Mouse (Mus musculus) C2C12 (cell line): Measurements from ENCODE around the gene Mcu. TPM values are rescaled to one million over a fixed set of nuclear protein-coding genes. Genes with fewer than 3 reads are reported as not detected.

Experiments
- H3K27me3 ChIP-seq: one replicate; pipeline ENCODE4 v1.6.1; 2011; ENCODE audit not compliant: control insufficient read depth, insufficient read depth, insufficient read length
- H3K36me3 ChIP-seq: one replicate; pipeline ENCODE4 v1.6.1; 2011; ENCODE audit not compliant: control insufficient read depth, insufficient read depth
- H3K4me3 ChIP-seq: one replicate; pipeline ENCODE4 v1.5.1; 2011; ENCODE audit warnings: mild to moderate bottlenecking, control low read depth; ENCODE audit not compliant: poor library complexity, insufficient read depth, severe bottlenecking
- H3K79me2 ChIP-seq: one replicate; pipeline ENCODE4 v1.6.1; 2011; ENCODE audit not compliant: control insufficient read depth, insufficient read depth
- H3K79me3 ChIP-seq: one replicate; pipeline ENCODE4 v1.6.1; 2011; ENCODE audit warnings: low read depth, control low read depth
- H3ac ChIP-seq: one replicate; pipeline ENCODE3; 2011; ENCODE audit warnings: low read depth; ENCODE audit not compliant: control insufficient read depth, insufficient read length
- CEBPB ChIP-seq: IDR thresholded peaks from one replicate; pipeline ENCODE4 v1.6.1; 2011; ENCODE audit warnings: low read depth, mild to moderate bottlenecking, control low read depth, moderate library complexity
- CTCF ChIP-seq: IDR thresholded peaks from one replicate; pipeline ENCODE4 v1.5.1; 2011; ENCODE audit not compliant: control insufficient read depth, insufficient read depth, insufficient read length
- FOSL1 ChIP-seq: IDR thresholded peaks from one replicate; pipeline ENCODE4 v1.8.0; 2011; ENCODE audit warnings: mild to moderate bottlenecking, low read length; ENCODE audit not compliant: poor library complexity, insufficient read depth, severe bottlenecking
- MAX ChIP-seq: IDR thresholded peaks from one replicate; pipeline ENCODE4 v1.6.1; 2011; ENCODE audit warnings: mild to moderate bottlenecking, control low read depth
- MYOD1 ChIP-seq: IDR thresholded peaks from one replicate; pipeline ENCODE4 v1.6.1; 2011; ENCODE audit warnings: low read depth; ENCODE audit not compliant: control insufficient read depth, insufficient read length
- MYOG ChIP-seq: IDR thresholded peaks from one replicate; pipeline ENCODE4 v1.6.1; 2011; ENCODE audit not compliant: control insufficient read depth, insufficient read length; ENCODE audit errors: extremely low read depth
- USF1 ChIP-seq: IDR thresholded peaks from one replicate; pipeline ENCODE4 v1.6.1; 2011; ENCODE audit warnings: low read depth, mild to moderate bottlenecking, control low read depth, moderate library complexity
- polyA plus RNA-seq: library from polyadenylated mRNA; unstranded; fragments of >200 nt; fragmentation: generic; extraction: Trizol; gene quantifications from one replicate; pipeline ENCODE4 v1.2.1, GENCODE M21; 2012; ENCODE audit warnings: missing spikeins

The Mcu gene
- polyA plus RNA-seq, 1 experiment, result 23.3 TPM

DNA sequence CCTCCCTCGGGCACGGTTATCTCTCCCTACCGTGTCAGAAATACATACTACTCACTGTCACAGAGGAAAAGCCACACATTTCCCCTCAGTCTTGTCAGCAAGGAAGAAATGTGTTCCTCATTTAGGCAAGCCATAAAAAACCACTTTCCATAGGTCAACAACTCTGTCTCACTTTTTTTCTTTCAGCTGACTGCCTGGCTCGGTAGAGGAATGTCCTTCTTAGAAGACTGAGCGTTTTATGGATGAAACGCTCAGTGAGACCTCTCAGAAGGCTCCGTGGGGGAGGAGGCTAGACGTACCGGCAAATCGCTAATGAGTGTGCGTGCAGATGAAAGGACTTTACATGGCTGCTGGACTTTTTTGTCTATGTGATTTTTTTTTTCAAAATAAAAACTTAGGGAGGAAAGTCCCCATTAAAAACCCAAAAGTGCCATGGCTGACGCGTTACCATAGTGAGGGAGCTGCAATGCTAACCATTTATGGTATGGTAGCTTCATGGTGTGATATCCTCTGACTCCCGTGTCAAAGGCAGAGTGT, 105.0 kb downstream of the Mcu start:
- H3K79me3 ChIP-seq, result peaks cover 27% of the 10 kb centered on the region
- no peak overlapping the region for H3ac ChIP-seq
- no peak overlapping the region for H3K4me3 ChIP-seq
- H3K27me3 ChIP-seq, result no peaks in the 10 kb centered on the region
- H3K79me2 ChIP-seq, result peaks cover 86% of the 10 kb centered on the region
- TF ChIP-seq MAX (no peak), MYOD1 (no peak), USF1 (no peak), CEBPB (no peak), MYOG (no peak), CTCF (no peak), FOSL1 (no peak)
- H3K36me3 ChIP-seq, result peaks cover 10% of the 10 kb centered on the region

GRCm38 (mm10) chr10:59510713-59511426, 105.6 kb downstream of the Mcu start:
- Histone ChIP-seq H3K4me3 (no peak overlapping the region), H3K79me3 (peaks cover 25% of the 10 kb centered on the region), H3K27me3 (no peaks in the 10 kb centered on the region), H3ac (no peak overlapping the region), H3K79me2 (peaks cover 86% of the 10 kb centered on the region), H3K36me3 (peaks cover 10% of the 10 kb centered on the region)
- no peak for TF ChIP-seq CEBPB
- peak; percentile 32 for TF ChIP-seq MYOD1

- Histone ChIP-seq H3K4me3 (no peak overlapping the region), H3K36me3 (peaks cover 10% of the 10 kb centered on the region), H3K79me3 (peaks cover 19% of the 10 kb centered on the region), H3ac (no peak overlapping the region), H3K79me2 (peaks cover 74% of the 10 kb centered on the region), H3K27me3 (no peaks in the 10 kb centered on the region)
- TF ChIP-seq CEBPB, result no peak
- TF ChIP-seq MYOG, result no peak
- peak; percentile 59 for TF ChIP-seq FOSL1
Measured at GRCm38 (mm10) chr10:59509197-59509596, 107.3 kb downstream of the Mcu start.

DNA sequence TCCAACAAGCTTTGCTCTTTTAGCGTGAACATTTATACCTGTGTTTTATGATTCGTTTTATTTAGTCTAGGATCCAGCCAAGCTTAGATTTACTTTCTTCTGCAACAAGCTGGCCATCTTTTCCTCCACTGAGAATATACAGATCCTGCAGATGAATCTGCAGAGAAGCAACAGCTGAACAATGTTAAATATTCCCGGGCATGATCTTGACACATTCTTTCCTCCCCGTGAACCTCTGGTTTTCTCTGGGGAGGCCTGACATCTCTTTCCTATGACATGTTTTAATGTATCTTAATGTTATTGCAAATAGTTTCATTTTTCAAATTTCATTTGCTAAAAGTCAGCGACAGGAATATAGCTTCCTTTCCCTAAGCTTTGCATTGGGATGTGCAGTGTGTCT, 109.8 kb downstream of the Mcu start:
- Histone ChIP-seq H3K4me3 (no peak overlapping the region), H3K79me3 (peaks cover 16% of the 10 kb centered on the region), H3K36me3 (peaks cover 4% of the 10 kb centered on the region), H3K27me3 (no peaks in the 10 kb centered on the region), H3ac (no peak overlapping the region), H3K79me2 (peaks cover 66% of the 10 kb centered on the region)
- no peak for TF ChIP-seq MYOG
- no peak for TF ChIP-seq FOSL1
- no peak for TF ChIP-seq MAX
- no peak for TF ChIP-seq MYOD1
- no peak for TF ChIP-seq CTCF
- TF ChIP-seq CEBPB, result no peak
- no peak for TF ChIP-seq USF1

- Histone ChIP-seq H3ac (no peak overlapping the region), H3K79me3 (peaks cover 3% of the 10 kb centered on the region), H3K27me3 (no peaks in the 10 kb centered on the region), H3K36me3 (no peaks in the 10 kb centered on the region), H3K4me3 (no peak overlapping the region), H3K79me2 (peaks cover 49% of the 10 kb centered on the region)
- no peak for TF ChIP-seq MYOG
- no peak for TF ChIP-seq CTCF
- TF ChIP-seq MYOD1, result no peak
- no peak for TF ChIP-seq MAX
- TF ChIP-seq CEBPB, result no peak
Measured at GRCm38 (mm10) chr10:59504291-59504690, 112.2 kb downstream of the Mcu start.

DNA sequence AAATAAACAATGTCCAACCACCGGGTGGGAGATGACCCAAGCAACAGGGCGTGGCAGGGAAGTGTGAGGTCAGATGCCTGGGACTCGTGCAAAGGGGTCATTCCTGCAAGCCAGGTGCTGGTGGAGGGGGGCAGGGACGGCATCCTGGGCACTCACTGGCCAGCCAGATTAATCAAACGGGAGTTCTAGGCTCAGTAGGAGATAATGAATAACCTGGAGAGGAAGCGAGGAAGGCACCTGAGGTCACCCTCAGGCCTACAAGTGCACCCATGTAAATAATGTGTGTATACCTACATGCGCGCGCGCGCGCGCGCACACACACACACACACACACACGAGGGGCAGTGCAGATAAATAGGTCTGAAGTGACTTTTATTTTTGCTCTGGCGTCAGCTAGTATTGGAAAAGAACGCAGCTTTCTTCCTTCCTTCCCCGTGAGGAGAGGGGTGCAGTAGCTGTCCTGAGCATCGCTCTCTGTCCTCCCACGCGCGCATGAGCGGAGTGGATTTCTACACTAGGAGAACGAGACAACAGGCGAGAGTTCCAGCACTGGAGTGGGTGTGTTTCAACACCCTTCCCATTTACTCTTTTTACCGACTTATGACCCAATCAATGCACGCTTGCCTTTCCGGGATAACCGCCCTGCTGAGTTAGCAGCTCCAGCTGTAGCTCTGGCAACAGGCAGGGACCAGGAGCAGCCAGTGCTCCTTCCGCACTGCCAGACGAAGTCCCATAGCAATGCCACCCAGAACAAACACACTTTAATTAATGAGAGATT, 112.9 kb downstream of the Mcu start:
- no peaks in the 10 kb centered on the region for H3K27me3 ChIP-seq
- no peak overlapping the region for H3ac ChIP-seq
- H3K79me3 ChIP-seq, result peaks cover 3% of the 10 kb centered on the region
- TF ChIP-seq MAX (no peak), CTCF (no peak), FOSL1 (no peak)
- H3K4me3 ChIP-seq, result no peak overlapping the region
- peaks cover 49% of the 10 kb centered on the region for H3K79me2 ChIP-seq
- no peaks in the 10 kb centered on the region for H3K36me3 ChIP-seq
